Mouse (Mus musculus) spleen, postnatal 14 days (tissue): Measurements from ENCODE around the gene Cmtm7.
A peak's percentile ranks its signal among the peaks of the same experiment; 100 is the strongest.

Experiments used
- DNase-seq, 2 experiments: peaks; one replicate each; pipeline ENCODE4 v3.0.0; 2021 to 2022; ENCODE audit warnings: low spot score in 2 of 2

Cmtm7 gene

DNA sequence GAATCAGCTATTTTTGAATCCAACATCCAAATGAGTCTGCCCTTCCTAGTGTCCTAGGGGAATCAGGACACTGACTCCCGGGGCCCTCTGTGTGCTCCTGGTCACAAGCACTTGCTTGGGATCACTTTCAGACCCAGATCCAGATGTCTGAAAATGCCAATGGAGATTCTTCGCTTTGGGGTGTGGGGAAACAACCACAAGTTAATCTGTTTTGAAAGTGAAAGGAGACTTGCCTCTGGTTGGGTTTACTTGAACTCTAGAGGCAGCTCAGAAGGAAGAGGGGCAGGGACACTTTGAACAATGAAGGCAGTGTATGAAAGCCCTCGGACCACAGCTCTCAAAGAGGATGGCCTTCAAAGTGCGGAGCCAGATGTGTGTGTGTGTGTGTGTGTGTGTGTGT lies 12.8 kb upstream of the Cmtm7 start:
- DNase-seq, result no peak

DNA sequence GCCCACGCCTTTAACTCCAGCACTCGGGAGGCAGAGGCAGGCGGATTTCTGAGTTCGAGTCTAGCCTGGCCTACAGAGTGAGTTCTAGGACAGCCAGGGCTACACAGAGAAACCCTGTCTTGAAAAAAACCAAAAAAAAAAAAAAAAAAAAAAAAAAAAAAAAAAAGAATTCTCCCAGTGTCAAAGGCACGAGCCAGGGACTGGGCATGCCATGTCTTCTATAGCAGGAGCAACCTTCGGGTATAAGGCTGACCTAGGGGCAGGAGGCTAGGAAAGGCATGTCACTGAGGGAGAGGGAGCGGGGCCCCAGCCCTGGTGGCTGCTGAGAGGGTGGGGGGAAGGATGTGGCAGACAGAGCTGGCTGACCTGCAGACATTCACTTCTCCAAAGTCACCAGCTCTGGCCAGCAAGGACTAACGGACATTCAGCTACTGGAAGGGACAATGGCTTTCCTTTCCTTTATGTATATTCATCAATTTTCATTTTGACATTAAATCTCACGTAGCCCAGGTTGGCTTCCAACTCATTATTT lies 12.2 kb upstream of the Cmtm7 start:
- no peak for DNase-seq

DNA sequence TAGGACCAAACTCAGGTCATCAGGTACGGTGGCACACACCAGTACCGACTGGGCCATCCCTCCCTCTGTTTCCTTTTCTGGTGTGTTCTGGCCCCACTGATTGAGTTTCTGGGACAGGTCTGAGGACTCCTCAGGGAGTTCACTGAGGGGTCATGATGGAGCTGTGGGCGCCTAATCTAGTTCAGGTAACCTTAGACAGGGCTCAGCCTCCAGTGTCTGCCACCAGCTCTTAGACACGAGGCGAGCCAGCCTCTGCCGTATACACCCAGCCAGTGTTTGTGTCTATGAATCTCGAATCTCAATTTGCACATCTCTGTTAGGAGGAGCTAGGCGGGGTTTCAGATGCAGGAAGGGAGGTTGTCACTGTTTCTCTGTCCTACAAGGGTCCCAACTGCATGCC lies 8.3 kb upstream of the Cmtm7 start:
- DNase-seq, result no peak

DNA sequence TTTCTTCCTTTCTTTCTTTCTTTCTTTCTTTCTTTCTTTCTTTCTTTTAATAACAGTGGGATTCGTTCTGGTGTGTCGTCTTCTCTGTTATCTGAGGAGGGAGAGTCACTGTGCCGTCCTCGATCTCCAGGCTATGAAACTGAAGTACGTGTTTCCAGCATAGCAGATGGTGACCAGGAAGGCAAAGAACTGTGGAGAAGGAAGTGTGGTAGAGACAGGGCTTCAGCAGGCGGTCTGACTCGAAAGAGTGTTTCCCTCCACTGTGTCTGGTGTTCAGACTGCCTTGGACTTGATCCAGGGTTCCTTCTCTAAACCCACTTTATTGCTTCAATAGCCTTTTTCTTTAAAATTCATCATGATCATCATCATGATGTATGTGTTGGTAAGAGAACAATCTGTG lies 7.9 kb upstream of the Cmtm7 start:
- DNase-seq, result no peak

DNA sequence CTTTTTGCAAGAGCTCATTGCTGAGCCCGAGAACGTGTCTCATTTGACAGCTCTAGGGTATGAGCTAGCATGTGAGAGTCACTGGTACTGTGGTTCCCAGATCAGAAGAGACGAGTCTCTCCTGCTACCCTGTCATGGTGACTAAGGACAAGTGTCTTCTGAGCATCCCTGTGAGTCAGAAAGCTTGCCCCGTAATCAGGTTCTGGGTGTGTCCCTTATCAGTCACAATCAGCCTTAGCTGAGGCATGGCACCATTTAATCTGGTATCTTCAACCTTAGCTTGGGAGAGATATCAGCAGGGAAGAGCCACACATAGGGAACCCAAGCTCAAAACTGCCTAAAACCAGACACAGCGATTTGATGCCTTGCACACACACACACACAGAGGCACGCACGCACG lies 7.0 kb upstream of the Cmtm7 start:
- no peak for DNase-seq

DNA sequence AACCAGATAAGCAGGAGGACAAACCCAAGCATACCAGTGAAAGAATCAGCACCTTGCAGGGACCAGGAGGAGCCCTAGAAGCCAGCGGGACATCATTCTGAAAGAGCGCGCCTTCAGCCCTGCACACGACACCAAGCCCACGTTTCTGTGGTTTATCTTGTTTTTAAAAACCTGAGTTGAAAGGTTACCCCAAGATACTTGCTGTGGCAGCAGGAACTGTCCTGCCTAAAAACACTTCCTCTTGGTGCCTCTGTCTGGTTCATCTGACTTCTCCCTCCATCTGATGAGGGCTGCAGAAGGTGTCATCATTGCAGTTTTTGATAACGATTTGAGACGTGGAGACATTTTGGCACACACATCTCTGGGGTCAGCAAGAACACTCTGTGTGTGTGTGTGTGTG lies 6.1 kb upstream of the Cmtm7 start:
- DNase-seq, result no peak

DNA sequence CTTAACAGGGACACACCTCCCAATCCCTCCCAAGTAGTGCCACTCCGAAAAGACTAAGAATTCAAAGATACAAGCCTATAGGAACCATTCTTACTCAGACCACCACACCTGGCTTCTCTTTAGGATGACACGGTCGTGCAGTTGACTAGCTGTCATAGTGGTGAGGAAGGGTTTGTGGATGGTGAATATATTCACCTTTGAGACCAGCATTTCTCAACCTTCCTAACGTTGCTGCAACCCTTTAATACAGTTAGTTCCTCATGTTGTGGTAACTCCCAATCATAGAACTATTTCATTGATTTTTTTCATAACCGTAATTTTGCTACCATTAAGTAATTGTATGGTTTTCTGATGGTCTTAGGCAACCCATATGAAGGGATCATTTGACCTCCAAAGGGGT lies 5.5 kb upstream of the Cmtm7 start:
- no peak for DNase-seq

DNA sequence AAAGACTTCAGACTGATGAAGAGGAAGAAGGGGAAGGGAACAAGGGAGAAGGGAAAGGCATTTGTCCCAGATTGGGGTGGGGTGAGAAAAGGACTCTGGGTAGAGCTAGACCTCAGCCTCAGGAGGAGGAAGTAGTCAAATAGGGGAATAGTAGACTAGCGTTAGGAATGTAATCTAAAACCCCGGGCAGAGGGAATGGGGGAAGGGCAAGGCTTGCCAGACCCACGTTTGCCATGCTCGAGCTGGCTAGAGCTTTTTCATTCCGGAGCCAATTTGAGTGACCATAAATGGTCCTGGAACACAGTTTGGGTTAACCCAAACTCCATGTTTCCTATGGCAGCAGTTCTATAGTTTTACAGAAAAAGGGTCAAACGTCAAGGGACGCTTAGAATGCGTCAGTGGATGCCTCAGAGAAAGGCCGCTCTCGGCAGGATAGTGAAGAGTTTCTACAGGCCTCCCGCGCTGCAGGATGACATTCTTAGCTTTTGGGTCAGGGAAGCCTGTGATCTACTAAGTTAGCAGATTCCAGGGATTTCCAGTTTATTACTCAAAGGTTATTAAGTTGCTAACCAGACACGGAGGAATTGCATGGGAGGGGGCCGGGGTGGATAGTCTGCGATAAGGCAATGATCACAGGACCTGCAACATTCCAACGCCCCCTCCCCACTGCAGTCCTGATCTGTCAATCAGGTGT lies 3.9 kb upstream of the Cmtm7 start:
- no peak for DNase-seq

DNA sequence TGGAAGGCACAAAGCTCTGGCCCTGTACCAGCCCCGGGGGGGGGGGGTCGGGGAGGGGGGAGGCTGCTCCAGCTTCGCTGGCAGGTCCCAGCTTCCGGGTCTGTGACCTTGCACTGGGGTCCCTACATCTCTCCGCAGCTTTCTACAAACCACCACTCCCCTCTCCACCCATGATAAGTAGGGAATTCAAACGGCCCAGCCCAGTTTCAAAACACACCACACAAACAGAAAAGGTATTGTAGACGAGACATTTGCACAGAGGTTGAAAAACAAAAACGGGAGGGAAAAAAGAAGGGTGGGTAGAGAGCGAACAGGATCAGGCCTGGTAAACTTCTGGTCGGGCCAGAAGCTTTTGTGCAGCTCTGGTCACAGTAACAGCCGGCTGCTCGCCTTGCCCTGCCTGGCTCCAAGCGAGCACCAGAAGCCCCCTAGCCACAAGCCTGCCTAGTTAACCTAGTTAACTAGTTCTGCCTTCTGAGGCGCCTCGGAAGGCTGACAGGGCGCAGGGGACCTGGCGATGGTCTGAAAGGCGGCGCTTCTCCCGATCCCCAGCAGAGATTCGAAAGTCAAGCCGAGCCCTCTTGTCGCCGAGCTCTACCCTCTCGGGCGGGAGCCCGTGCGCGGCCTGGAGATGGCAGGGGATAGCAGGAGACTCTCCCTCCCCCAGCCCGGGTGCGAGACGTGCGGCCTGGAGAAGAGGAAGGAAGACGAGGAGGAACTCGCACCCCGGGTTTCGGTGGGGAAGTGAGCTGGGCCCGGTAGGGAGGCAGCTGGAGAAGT lies 720 bp downstream of the Cmtm7 start:
- DNase-seq, result peak; percentile 31 to 48

DNA sequence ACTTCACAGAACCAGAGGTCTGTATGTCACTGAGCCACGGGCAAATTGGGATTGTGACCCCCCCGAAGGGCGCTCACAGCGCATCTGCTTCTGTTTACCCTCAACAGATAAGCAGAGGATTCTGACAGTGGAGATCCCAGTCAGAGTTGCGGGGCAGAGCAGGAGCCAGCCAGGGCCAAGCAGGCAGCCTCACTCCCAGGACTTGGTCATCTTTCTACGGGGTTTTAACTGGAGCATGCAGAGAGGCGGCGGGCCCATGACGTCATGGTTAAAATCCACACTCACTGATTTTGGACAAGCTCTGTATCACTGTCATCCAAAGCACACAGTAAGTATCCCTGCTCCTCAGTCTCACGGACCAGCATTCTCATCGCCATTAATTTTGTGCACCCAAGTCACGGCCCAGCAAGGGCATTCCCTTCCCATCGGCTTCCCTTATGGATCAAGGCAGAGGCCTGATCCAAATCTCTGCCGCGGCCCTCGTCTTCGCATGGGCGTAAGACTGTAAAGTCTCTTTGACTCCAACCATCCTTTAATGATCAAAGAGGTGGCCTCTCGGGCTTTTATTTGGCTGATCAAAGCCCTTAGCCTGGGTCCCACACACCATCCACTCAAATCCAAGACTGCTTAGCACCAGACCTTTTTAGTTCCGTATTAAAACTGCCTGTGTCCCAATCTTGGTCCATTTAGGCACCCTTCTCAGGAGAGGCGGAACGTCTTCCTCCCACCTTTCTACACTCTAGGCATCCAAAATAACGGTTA lies 1.5 kb downstream of the Cmtm7 start:
- no peak for DNase-seq

DNA sequence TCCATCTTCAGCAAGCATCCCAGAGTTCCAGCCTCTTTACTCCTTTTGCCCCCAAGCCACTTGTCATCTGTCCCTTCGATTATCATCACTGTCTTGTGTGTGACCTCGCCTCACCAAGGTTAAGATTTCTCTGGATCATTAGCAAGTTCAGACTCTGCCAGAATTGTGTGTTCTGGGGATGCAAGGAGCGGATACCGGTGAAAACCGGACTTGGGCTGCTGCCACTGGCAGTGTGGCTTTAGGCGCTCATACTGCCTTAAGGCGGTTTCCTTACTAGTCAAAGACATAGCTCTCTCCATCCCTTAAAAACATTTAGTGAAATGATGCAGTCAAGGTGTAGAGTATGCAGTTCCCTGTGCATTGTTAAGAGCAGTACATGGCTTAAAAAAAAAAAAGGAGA lies 2.8 kb downstream of the Cmtm7 start:
- DNase-seq, result no peak

DNA sequence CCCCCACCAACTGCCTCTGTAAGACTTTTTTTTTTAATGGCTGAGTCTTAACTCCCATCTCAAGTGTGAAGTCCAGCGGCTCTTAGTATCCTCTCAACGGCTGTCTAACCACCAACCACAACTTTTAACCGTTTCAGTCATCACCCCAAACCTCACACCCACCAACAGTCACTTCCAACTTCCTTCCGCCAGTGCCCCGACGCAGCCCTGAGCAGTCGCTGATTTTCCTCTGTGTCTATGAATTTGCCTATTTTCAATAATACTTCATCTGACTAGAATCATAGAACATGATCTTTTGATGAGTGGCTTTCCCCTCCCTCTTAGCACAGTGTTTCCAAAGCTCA lies 3.6 kb downstream of the Cmtm7 start:
- no peak for DNase-seq

DNA sequence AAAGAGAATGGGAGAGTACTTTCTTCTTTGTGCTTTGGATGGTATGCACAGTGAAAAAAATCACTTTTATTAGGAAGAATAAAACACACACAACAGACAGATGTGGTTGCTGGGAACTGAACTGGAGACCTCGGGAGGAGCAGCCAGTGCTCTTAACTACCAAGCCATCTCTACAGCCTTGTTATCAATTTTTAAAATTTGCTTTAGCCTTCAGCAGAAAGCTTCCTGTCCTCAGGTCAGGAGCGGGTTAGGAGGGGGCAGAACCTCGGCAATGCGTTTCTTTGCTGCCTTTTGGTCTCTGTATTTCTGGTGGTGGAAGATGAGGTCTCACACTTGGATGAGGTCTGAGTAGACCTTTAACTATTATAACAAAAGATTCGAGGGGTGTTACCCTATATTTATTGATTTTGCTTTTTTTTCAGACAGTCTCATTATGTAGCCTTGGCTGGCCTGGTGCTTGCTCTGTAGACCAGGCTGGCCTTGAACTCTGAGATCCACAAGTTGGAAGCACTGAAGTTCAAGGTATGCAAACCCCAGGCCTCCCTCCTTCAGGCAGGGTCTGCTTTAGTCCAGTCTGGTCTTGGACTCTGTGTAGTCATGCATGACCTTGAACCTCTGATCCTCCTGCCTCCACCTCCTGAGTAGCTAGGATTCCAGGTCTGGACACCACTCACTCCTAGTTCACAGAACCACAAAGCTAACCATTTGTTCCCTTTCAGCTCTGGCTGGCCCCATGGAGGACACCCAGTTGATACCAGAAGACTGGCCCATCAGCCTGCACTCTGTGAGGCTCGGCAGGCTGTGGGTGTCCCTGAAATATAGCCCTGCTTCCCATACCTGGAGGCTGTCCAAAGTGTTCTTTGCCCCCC lies 4.2 kb downstream of the Cmtm7 start:
- DNase-seq, result no peak

DNA sequence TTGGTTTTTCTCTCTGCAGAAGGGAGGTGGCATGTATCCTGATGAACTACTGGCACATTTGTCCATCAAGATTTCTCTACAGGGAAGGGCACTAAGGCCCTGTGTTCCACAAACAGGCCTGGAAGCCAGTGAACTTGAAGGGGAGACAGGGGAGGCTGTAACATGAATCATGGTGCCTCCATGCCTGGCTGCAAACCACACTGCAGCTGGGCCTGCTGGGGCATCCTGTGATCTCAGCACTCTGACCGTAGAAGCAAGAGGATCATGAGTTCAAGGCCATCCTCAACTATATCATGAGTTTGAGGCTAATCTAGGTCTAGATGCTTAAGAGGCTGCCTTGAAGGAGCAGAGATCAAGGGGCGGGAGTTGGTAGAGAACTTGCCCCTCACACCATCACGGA lies 5.3 kb downstream of the Cmtm7 start:
- DNase-seq, result no peak

DNA sequence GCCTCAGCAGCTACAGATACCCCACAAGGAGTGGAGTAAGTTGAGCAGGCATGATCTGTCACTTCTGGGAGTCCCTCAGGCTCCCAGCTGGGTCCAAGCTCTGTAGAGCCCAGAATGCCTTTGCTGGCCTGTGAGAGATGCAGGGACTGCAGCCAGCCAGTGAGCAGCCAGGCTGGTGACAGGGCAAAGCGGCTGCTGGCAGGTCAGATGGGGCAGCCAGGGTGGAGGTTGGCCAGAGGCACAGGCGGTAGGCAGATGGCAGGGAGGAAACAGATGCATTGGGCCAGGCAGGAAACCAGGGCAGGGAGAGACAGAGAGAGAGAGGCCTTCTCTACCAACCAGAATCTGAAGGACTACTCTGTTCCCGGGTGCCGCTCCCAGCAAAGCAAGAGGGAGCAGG lies 6.4 kb downstream of the Cmtm7 start:
- peak in 1 of 2 experiments; percentile 15 for DNase-seq

DNA sequence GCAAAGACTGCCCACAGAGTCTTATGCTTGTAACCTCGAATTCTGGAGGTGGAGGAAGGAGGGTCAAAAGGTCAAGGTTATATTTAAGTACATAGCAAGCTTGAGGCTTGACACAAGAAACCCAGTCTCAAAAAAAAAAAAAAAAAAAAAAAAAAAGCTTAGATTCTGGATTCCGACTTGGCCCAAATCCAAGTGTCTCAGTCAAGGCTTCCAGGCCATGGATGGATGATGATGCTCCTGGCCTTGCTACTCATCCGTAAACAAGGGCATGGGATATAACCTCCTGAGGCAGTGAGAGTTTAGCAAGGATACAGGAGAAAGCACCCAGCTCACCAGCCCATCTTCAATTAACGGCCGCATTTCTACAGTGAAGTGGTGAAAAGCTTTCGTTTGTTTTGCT lies 7.0 kb downstream of the Cmtm7 start:
- DNase-seq, result no peak

DNA sequence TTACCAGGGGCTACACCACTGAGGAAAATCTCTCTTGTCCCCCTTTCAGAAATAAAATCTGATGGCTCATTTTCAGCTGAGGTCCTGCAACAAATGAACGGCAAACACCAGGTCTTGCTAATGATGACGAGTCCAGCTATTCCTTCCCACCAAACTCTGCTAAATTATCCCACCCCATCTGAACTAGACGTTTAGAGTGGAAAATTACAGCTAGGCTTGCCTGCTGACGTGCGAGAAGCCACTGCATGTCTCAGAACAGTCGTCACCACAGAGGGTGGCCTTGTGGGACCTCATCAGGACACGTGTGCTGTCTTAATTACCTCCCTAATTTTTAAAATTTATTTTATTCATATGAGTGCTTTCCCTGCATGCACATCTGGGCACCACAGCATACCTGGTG lies 10.1 kb downstream of the Cmtm7 start:
- no peak for DNase-seq

DNA sequence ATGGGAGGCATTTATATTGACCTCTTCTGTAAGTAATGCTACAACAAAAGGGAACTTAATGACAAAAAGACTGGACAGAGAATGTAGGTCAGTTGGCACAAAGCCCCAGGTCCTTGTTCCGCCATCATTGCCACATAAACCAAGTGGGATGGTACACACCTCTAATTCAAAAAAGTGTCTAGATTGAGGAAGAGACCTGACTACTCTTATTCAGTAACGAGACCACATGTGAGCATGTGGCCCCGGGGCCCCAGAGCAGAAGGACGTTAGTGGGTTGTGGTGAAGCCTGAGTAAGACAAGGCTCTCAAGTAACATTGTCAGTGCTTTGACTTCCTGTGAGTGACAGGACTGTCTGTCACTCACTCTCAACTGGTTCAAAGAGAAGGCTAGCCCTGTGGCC lies 11.4 kb downstream of the Cmtm7 start:
- DNase-seq, result no peak

DNA sequence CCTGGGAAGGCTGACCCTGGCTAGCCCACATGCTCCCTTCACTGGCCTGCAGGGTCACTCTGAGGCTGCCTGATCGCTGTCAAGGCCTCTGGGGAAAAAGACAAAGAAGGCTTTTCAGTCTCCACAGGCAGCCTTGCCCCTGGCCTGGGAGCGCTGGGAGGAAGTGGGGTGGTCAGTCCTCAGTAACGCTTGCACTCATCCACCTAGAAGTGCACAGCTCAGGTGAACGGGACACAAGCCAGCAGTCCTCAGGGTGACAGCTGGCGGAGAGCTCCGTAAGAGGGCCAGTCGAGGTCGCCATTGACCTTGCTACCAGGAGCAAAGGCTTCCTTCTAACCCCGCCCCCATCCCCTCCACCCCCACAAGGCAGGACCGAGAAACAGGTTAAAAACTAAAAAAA lies 13.6 kb downstream of the Cmtm7 start:
- no peak for DNase-seq

DNA sequence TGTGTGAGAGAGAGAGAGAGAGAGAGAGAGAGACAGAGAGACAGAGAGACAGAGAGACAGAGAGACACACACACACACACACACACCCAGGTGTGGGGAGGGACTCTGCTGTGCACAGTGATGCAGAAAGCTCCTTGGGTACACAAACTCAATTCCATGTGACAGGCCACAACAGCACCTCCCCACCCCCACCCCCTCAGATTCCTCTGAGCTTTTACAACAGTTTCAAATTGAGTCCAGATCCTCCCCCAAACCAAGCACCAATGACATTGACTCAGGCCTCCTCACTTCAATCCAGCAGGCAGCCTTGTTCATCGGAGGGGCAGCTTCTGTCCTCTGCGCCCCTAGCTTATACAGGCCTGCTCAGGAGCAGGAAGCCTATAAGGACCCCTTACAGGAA lies 14.1 kb downstream of the Cmtm7 start:
- no peak for DNase-seq

DNA sequence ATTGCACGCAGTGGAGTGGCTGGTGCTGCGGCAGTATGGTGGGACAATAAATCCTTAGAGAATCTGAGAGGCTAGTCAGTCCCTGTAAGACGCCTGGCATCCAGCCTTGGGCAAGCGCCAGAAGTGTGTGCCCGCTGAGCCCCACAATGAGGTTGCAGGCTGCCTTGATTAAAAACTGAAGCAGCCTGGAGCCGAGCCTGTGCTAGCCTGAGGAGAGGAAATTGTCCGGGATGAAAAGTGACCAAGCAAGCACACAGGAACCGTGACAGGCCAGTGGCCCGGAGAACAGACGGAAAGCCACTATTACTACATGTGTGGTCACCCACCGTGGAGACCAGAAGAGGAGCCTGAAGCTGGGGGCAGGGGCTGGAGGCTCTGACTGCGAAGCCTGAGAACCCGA lies 14.6 kb downstream of the Cmtm7 start:
- DNase-seq, result no peak

DNA sequence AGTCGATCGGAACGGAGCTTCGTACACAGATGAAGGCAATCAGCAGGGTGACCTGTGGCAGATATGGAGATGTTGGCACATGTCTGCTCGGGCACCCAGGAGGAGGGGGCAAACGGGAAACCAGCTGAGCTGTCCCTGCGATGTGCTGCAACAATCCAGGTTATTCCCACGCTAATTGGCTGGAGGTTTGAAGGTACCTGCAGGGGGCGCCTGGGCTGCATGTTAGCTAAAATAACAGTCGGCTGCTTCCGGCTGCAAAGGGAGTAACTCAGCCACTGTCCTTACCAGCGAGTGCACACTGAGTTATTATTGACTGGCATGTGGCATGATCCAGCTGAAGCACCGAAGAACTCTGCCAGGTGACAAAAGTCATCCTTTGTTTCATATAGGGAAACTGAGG lies 18.3 kb downstream of the Cmtm7 start:
- DNase-seq, result peak in 1 of 2 experiments; percentile 29
